Mouse (Mus musculus): ENCODE data around the gene Tmem258. TPM values are rescaled to one million over a fixed set of nuclear protein-coding genes. Genes with fewer than 3 reads are reported as not detected.
"Not testable (repeated sequence)": the region's sequence is repeated elsewhere in the genome, so short reads cannot be mapped to it uniquely, and the experiment has no call there.

Tmem258 gene
- total RNA-seq (2015; ENCODE audit: low replicate concordance) (117 and 140 TPM in 2 replicates), total RNA-seq (2017; ENCODE audit: low replicate concordance) (52.0 and 82.2 TPM in 2 replicates)

DNA sequence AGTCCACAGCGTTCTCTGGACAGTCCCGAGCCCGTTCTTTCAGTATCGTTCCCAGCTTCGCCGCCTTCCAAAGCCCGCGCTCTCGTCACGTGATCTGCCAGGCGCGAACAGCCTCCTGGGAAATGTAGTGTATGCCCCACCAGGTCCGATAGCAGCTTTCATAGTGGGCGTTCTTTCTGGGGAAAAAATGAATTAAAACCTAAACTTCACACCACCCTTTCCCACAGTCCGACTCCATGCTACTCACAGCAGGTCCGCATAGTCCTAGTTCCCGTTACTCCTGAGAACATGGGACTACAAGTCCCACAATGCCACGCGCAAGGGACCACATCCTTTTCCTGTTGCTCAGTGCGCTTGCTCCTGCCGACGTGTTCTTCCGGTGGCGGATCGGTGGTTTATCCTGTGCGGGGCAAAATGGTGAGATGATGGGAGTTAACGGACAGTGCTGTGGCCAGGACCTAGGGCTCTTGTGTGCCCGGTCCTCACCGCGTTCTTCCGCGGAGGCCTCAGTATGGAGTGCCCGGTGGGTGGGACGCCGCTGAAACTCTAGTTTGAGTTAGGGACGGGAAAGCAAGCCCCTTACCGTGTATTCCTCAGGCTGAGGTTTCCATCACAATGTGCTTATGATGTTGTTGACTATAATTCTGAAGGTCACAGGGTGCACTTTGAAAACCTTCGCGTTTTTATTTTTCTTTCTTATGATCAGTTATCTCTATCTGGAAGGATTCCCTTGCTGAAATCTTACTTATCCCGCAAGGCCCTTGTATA is at the start of gene Tmem258, which contains the start of gene Fen1:
Gene Tmem258, plus strand, starts transcription at position 167 of the 768 bp plus-strand sequence.
Gene Fen1, minus strand, starts transcription at position 322 of the 768 bp plus-strand sequence.
- ATAC-seq (replicated peaks; ENCODE audit: low FRiP score, poor library complexity, severe bottlenecking), result peak; percentile 85

DNA sequence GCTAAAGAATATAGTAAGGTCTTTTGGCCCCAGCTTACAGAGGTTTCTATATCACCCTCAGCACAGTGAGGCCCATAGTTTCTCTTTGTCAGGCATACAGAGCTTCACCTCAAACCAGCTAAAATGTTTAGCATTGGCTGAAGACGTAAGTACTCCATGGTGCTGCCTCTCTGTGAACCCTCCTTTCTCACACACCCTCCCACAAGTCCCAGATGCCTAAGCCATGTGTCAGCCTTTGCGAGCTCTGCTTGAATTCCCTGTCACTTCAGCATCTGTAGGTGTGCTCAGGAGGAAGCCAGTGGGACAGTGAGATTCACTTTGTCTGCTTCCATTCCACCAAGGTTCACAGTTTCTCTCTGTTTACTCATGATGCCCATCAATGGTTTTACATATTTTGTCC is 46.1 kb upstream of the Tmem258 start:
- no peak for ATAC-seq (replicated peaks; ENCODE audit: low FRiP score, poor library complexity, severe bottlenecking)

DNA sequence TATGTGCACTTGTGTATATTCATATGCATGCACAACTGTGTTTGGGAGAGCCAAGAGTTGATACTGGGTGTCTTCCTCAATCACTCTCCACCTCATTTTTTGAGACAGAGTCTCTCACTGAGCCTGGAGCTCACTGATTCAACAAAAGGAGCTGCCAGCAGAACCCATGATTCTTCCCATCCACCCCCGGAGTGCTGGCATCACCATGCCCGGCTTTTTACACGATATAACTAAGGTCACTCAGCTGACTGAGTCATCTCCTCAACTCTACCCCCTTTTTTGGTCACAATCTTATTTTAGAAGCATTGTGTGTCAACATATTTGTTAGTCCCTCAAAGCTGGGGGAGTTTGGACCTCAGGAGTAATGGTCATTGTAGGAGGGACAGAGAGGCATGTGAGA is 39.9 kb upstream of the Tmem258 start:
- ATAC-seq (replicated peaks; ENCODE audit: low FRiP score, poor library complexity, severe bottlenecking), result no peak

DNA sequence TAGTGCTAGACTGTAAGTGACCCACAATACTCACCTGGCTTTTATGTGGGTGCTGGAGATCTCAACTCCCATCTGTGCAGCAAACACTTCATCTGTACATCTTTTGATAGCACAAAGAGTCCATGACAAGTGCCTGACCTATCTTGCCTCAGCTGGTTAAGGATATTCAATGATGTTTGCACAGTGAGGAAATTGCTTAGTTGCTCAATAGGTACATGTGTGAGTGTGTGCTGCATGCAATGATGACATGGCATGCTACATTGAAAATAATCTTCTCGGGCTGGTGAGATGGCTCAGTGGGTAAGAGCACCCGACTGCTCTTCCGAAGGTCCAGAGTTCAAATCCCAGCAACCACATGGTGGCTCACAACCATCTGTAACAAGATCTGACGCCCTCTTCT is 37.9 kb upstream of the Tmem258 start:
- ATAC-seq (replicated peaks; ENCODE audit: low FRiP score, poor library complexity, severe bottlenecking), result not testable (repeated sequence)

DNA sequence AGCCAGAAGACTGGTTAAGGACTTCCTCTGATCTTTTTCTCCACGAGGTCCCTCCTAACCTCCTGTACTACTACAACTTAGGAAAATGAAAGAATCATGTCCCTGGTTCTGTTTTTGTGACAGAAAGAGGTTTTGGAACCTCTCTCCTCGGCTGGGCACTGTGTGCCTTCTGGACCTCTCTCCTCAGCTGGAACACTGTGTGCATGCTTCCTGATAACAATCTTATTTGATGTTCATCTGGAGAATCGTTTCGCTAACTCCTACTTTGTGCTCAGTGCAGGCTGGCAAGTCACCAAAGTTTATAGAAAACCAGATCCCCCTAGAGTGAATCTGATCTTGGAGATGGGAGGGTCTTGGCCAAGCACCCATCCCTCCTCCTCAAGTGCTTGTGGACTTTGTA is 36.7 kb upstream of the Tmem258 start:
- no peak for ATAC-seq (replicated peaks; ENCODE audit: low FRiP score, poor library complexity, severe bottlenecking)

DNA sequence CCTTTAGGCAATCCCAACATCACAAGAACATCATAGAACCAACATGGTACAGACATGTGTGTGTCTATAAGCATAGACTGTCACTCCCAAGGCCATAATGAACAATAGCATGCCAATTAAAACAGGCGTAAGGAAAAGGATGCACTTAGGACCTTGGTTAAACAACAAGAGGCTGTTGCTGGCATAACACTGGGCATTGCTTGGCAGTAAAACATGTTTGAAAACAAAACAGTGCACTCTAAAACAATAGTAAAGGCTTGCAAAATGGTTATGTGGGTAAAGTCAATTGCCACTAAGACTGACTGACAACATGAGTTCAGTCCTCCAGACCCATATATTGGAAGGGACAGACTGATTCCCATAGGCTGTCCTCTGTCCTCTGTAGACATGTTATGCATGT is 35.9 kb upstream of the Tmem258 start:
- no peak for ATAC-seq (replicated peaks; ENCODE audit: low FRiP score, poor library complexity, severe bottlenecking)

DNA sequence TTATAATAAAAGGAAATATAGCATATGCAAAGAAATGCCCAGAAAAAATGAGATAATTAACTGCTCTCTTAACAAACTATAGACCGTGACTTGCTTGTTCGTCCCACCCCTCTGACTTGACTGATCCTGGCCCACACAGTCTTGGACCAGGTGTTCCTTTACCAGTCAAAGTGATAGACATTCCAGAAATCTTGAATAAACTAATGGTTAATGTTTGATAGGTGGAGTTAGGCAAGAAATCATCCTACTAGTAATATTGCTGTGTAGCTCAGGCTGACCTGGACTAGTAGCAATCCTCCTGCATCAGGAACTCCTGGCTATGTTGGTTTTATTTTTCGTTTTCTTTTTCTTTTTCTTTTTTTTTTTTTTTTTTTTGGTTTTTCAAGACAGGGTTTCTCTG is 35.4 kb upstream of the Tmem258 start:
- ATAC-seq (replicated peaks; ENCODE audit: low FRiP score, poor library complexity, severe bottlenecking), result no peak

DNA sequence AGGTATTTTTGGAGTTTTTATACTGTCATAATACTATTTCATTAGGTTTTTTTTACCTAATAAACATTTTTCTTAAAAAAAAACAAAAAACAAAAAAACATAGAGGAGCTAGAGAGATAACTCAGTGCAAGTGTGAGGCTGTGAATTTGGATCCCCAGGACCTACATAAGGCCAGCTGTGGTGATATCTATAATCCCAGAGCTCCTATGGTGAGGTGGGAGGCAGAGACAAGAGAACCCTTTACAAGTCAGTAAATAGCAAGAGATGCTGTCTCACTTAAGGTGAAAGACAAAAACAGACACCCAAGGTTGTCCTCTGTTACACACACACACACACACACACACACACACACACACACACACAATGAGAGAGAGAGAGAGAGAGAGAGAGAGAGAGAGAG is 34.6 kb upstream of the Tmem258 start:
- no peak for ATAC-seq (replicated peaks; ENCODE audit: low FRiP score, poor library complexity, severe bottlenecking)

DNA sequence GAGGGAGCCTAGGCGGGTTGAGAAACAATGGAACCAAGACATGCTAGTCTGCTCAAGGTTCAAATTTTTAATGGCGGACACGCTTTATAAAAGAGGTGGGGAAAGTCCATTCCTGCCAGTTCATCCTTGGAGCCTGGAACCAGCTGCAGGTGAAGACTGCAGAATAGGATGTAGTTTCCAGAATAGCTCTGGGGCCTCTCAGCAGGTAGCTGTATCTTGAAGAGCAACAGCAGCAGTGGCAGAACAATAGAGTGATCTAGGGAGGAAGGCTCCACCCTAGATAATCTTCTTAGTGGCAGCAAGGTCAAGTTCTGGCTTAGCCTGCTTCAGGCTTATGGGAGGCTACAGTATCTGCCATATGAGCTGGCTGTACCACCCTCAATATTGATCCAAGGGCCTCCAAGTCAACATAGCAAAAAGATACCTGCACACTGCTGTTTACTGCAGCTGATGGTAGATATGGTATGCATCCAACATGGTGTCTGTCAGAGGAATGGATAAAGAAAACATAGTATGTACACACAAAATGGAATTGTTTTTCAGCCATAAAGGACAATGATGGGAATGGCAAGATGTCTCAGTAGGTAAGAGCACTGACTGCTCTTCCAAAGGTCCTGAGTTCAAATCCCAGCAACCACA is 34.0 kb upstream of the Tmem258 start:
- ATAC-seq (replicated peaks; ENCODE audit: low FRiP score, poor library complexity, severe bottlenecking), result not testable (repeated sequence)

DNA sequence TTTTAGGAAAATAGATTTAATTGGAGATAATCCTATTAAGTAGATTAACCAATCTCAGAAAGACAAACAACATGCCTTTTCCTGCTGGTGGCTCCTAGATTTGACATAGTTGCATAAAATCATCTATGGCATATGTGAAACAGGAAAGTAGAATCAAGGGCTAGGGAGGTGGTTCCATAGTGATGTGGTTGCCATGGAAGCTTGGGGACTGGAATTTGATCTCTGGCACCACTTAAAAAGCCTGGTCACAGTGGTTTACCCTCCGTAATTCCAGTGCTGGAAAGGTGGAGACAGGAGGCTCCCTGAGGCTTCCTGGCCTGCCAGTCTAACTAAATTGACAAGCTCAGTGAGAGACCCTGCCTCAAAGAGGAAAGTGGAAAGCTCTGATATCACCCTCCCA is 33.3 kb upstream of the Tmem258 start:
- ATAC-seq (replicated peaks; ENCODE audit: low FRiP score, poor library complexity, severe bottlenecking), result no peak

DNA sequence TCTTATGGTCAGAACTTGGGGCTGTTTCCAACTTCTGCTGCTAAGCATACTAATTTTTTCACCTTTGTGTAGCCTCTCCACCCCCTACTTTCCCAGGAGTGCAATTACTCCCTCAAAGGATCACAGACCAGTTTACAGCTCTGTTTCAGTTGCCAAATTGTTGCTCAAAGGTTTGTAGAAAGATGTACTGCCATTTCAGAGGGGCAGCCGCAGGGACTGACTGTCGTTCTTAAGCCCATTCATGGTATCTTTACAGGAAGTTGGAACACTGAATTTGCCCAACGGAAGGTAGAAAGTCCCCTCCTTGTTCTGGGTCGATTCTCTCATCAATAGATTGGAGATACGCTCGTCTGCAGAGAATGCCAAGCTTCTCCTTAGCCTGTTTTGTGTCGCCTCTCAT is 32.5 kb upstream of the Tmem258 start:
- ATAC-seq (replicated peaks; ENCODE audit: low FRiP score, poor library complexity, severe bottlenecking), result no peak

DNA sequence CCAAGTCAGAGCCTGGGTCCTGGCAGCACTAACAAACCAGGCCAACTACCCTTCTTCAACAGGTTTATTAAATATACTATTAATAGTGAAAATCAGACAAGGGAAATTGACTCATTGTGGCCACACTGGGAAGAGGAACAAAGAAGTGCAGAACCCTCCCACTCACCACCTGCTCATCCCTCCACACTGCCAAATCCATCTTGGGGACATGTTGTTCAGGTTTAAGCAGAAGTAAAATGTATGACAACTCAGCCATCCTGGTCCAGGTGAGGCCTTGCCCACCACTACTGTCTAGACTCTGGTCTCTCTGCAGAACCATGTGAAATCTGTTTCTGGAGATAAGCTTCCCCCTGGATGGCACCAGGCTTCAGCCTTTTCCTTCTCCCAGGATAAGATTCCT is 32.0 kb upstream of the Tmem258 start:
- ATAC-seq (replicated peaks; ENCODE audit: low FRiP score, poor library complexity, severe bottlenecking), result no peak

DNA sequence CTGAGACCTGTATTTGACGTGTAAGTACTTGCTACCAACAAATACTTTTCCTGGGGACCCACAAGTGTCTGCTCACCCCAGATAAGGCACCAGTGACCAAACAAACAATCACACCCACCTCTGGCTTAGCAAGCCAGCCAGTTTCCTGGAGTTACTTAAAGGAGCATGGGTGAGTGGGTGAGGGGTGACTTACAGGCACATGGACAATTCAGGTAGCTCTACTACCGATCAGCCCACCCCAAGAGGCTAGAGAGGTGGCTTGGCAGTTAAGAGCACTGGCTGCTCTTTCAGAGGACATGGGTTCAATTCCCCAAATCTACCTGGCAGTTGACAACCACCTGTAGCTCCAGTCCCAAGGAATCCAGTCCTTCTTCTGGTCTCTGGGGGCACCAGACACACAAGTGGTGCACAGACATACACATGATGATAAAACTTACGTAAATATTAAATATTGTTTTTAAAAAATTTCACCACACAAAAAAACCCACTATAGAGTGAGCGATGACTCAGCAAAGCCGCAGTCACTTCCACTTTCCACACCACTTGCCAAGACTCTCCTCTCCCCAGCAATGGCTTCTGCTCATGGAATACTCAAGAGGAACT is 30.6 kb upstream of the Tmem258 start:
- peak; percentile 94 for ATAC-seq (replicated peaks; ENCODE audit: low FRiP score, poor library complexity, severe bottlenecking)

DNA sequence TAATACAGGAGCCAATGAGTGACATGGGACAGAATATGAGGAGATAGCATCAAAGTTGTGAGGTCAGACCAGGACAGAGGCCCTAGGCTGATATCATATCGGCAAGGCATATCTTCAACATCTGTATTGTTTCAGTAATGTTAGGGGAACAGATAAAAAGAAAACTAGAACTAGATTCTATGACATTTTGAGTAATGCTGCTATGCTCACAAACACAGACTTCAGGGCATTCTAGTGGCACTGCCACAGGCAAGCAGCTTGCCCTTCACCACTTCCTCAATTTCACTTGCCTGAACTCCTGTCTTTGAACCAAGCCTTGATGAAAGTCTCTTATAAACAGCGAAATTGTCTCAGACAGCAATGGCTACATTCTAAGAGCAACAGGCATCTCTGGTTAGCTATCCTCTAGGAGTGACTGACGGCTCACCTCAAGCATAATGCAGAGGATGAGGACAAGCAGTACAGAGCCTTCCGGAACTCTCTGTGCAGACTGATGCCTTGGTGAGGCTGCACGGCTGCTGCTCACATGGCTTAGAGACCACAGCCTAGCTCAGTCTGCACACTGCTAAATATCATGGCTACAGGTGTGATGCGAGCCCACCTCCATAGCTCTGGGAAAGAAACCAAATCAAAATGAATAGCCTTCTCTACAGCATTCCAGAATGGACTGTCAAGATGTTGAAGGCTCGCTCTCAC is 29.8 kb upstream of the Tmem258 start:
- peak; percentile 43 for ATAC-seq (replicated peaks; ENCODE audit: low FRiP score, poor library complexity, severe bottlenecking)

DNA sequence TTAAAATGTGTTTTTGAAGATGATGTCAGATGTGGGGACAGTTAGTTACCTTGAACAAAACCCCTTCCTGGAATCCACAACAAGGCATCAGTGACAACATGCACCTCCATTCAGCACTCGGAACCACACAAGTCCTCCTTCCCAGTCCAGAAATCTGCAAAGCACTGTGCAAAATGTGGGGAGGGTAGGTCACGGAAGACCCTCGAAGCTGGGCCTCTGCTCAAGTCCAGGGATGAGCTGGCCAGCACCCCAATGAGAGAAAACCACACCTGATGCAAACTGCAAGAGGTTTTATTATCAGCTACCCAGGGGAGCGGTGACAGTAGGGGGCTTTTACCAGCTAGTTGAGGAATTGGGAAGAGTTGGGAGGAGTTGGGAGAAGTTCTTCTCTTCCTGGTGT is 28.9 kb upstream of the Tmem258 start:
- no peak for ATAC-seq (replicated peaks; ENCODE audit: low FRiP score, poor library complexity, severe bottlenecking)

DNA sequence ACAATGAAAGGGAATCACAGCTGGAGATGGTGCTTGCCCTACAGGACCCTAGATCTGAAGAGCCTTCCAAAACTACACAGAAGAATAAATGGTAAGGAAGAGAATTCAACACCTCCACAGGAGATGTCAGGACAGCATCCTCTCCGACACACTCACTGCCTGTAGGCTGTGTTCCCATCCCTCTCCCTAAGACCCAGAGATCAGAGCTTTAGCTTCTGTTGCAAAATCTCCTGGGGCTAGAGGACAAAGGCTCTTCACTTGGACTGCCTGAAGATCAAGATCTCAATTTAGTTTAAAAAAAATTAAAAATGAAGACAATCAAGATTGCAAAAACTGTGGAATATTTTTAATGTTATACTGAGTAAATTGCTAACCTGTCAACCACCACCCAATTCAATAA is 27.3 kb upstream of the Tmem258 start:
- no peak for ATAC-seq (replicated peaks; ENCODE audit: low FRiP score, poor library complexity, severe bottlenecking)

DNA sequence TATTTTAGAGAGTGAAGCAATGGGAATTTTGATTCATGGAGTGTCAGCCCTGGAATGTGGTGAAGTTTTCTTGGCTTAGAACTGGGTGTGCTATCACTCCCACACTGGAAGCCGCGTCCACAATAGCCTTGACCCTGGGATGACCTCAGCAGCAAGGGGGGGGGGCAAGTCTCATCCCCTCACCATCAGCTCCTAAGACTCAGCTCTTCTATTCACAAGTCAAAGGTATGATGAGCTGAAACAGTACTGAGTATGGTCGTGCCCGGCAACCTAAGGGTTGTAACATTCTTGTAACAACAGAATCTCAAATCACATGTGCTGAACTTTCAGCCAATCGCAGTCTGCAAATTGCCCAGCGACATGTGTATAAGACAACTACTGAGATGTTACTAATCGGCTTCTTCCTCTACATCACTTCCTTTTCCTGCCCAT is 26.9 kb upstream of the Tmem258 start:
- no peak for ATAC-seq (replicated peaks; ENCODE audit: low FRiP score, poor library complexity, severe bottlenecking)

DNA sequence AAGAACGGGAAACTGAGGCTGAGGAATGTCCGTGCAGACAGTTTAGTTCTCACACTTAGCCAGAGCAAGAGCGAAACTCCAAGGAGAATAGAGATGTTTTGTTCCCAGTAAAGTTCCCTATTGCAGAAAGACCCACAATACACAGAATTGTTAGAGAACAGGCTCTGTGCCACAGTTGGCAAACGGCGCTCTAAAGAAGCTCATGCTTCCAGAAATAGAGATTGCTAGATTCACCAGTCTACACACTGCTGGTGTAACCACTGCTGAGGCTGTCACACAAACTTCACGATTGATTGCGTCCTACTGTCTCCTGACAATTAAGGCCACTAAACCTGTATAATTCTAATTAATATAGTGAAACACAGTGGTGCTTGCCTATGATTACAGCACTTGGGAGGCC is 22.6 kb upstream of the Tmem258 start:
- no peak for ATAC-seq (replicated peaks; ENCODE audit: low FRiP score, poor library complexity, severe bottlenecking)

DNA sequence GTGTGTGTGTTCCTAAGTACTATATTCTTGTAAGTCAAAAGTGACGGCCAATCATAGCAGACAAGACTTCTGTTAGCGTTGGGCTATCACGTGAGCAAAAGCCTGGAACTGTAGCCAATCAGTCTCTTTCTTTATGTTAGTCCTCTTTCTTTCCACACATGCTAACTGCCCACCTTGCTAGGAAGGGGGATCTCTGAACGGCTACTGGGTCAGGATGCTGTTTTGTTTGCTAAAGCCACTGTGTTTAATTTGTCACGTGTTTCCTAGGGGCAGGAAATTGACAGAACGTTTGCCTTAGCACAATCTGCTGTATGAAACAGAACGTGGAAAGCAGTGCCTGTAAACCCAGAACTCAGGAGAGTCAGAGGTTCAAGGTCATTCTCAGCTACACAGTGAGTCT is 21.7 kb upstream of the Tmem258 start:
- ATAC-seq (replicated peaks; ENCODE audit: low FRiP score, poor library complexity, severe bottlenecking), result peak; percentile 74

DNA sequence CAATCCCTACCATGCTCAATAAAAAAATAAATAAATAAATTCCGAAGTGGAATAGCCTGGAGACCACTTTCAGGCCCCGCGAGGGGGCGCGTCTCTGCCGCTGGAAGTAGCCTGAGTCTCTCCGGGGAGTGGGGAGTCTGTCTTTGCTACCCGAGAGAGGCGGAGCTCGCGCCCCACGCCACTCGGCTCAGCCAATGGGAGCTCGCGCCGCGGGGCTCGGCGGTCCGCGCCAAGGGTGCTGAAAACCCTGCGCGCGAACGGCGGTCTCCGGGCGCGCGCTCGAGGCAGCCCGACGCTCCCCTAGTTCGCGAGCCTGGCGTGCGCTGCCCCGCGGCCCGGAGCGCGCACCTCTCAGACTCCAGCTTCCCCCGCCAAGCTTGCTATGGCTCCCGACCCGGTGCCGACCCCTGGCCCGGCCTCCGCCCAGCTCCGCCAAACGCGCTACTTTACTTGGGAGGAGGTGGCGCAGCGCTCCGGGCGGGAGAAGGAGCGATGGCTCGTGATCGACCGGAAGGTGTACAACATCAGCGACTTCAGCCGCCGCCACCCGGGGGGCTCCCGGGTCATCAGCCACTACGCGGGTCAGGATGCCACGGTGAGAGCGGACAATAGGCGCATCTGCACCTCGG is 21.0 kb upstream of the Tmem258 start, which contains the start of gene Fads1:
Gene Fads1, plus strand, starts transcription at position 219 of the 629 bp plus-strand sequence.
- peak; percentile 93 for ATAC-seq (replicated peaks; ENCODE audit: low FRiP score, poor library complexity, severe bottlenecking)

Measured in erythroid progenitor cell, adult 5-6 weeks (primary cell).